Mouse (Mus musculus): ENCODE measurements around the gene Iqschfp.

DNA sequence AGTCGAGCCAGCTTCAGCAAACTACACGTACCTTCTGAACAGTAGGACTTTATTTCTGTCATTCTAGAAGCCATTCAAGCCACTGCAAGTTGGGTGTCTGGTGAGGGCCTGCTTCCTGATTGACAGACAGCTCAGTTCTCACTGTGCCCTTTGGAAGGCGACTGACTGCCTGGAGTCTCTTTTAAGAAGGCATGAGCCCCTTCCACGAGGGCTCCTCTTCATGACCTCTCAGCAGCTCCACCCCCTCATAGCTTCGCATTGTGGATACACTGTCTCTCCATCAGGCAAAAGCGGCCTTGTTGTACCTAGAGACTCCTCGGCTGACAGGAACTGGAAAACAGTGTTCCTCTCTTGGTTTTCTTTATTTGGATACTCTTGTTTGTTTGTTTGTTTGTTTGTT, 676.7 kb downstream of the Iqschfp start:
- TF ChIP-seq CTCF (IDR thresholded peaks at IDR 0.05; ENCODE audit: low read depth): no peak
- no peak for TF ChIP-seq EP300 (IDR thresholded peaks at IDR 0.05; ENCODE audit: low read depth)
